Mouse (Mus musculus): Measurements from ENCODE around the gene Rnf126.
A peak's percentile ranks its signal among the peaks of the same experiment; 100 is the strongest.

Gene Rnf126

DNA sequence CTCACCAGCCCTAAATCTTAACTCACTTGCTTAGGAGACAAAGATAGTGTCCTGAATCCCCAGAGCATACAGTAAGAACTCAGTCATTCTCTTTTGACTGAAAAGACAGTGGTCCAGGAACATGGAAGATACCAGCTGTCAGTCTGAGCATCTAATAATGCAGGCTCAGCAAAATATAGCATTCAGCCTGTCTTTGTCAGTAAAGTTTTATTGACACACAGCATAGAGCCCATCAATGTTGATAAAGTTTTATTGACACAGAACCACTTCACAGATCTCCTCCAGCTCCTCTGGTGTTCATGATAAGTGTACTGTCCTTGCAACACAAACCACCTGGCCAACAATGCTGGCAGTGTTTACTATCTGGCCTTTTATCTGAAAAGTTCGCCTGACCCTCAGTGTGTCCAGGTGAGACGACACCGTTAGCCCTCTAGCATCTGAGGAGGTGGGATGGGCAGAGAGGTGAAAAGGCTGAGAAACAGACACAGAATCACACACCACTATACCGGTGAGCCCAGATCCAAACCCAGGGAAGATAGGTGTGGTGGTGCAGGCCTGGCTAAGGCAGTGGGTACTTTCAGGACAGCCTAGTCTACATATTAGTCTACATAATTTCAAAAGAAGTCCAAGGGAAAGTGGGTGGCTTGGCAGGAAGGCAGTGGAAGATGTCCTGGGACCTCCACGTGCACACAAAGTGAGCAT, 25.7 kb upstream of the Rnf126 start:
- no peak for DNase-seq

DNA sequence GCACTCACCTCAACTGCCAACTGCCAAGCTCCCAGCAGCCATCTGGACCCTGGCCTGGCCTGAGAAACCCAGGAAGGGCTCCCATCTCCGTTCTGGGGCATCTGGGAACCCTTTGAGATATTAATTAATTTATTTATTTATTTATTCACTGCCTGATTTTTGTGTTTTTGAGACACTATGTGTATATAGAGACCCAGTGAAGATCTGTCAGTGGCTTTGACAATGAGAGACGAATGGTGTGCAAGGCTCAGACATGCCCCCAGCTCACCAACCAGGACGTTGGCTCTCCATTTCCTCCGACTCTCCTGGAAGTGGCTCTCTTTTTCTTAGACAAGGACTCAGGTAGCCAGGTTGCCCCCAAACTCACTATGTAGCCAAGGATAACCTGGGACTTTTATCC, 24.1 kb upstream of the Rnf126 start, which contains the start of gene Prss57:
Prss57 (minus strand) TSS at position 101 of the 400 bp plus-strand sequence.
- DNase-seq: no peak

DNA sequence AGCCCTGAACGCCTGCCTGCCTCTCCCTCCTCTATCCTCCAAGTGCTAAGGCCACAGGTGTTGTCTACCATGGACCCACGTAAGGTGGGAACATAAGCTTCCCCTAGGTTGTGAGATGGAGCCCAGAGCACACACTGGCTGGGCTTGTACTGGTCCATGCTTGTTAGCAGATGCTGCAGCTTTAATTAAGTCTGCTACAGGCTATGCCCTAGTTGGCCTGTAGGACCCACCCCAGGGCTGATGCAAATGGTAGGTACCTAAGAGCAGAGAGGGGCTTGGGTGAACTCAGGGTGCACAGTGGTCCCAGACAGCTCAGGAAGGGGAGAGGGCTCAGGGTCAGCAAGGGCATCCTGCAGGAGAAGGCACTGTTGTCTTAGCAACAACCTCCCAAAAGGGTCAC, 22.8 kb upstream of the Rnf126 start:
- no peak for DNase-seq

DNA sequence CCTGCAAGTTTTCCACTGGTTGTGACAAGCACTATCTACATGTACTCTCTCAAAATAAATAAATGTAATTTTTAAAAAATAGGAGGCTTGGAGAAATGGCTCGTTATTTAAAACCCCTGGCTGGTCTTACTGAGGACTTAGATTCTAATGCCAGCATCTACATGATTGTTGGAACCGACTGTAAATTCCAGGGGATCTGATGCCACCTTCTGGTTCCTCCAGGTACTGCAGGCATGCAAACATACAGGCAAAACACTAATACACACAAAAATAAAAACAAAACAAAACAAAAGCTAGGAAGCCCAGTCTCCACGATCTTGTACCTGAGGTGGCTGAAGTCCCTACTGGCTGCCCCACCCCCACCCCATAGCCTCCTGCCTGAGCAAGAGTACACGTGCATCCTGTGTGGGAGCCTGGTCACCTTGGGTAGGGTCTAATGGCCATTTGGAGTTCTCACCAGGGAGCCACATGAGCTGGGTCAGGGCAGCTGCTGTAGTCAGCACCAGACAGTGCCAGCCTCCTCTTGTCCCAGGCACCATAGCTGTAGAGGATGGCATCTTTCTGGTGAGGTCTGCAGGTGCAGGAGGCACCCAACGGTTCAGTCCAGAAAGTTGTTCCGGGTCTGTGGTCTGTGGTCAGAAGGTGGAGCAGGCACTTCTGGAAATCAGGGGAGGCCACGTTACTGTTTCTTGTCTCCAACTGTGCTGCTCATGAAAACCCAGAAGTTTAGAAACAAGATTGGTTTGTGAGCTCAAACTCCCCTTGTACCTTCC, 21.8 kb upstream of the Rnf126 start:
- peak; percentile 90 for DNase-seq

DNA sequence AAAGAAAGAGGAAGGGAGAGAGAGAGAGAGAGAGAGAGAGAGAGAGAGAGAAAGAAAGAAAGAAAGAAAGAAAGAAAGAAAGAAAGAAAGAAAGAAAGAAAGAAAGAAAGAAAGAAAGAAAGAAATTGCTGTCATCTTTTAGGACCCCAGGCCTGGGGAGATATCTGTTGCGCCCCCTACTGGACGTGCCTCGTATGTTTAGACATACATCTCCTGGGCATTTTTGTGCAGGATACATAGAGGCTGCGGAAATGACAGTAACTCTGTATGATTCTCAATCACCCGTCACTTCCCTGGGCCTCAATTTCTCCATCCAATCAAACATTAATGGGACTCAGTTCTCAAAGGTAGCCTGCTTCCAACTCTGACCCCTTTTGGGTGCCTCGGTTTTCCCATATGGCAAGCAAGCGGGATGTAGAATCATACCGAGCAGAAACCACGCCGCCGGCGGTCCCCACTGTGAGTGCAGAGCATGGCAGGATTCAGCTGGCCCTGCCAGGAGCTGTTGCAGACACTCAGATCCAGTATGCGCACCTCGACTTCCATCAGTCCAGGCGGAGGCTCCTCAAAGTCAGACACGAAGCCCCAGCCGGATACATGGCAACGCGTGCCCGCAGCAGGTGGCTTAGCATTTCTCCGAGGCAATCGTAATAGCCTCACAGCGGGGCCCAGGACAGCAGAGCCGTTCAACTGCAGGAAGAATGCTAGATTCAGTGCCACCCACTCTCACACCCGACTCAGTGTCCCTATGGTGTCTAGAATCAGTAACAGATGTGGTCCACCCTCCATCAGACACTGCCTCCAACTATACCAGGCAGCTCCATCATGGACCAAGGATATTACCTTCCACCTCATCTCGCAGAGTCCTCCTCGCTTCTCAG, 17.4 kb upstream of the Rnf126 start:
- peak; percentile 87 for DNase-seq

DNA sequence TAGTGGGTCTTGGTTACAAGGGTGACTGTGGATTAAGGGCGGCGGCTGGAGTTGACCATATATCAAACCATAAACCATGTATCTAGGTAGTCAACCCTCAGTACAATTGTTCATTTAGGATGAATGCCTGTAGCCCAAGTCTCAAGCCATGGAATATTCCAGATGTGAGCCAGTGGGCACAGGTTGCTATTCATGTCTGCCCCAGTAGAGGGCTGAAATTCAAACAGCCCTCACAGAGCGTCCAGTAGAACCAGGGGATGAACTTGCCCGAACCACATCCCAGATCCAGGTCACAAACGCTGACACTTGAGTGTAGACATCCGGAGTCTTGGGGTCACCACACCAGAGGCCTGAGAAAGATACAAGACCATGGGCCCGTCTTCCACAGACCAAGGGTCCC, 16.3 kb upstream of the Rnf126 start:
- DNase-seq: no peak

DNA sequence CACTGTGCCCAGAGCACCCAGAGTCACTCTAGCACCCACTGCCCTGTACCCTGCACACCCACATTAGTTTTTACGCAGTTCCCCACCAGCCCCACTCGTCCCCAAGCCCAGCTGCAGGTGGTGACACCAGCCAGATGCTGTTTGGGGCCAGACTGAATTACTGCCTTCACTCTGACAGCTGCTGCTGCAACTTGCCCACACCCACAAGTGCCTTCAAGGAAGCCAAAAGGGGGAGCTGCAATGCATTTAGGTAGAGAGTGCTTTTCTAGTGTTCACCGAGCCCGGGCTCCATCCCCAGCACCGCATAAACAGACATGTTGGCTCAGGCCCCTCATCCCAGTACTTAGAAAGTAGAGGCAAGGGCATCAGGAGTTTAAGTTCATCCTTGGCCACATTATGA, 15.2 kb upstream of the Rnf126 start:
- DNase-seq: peak; percentile 72

DNA sequence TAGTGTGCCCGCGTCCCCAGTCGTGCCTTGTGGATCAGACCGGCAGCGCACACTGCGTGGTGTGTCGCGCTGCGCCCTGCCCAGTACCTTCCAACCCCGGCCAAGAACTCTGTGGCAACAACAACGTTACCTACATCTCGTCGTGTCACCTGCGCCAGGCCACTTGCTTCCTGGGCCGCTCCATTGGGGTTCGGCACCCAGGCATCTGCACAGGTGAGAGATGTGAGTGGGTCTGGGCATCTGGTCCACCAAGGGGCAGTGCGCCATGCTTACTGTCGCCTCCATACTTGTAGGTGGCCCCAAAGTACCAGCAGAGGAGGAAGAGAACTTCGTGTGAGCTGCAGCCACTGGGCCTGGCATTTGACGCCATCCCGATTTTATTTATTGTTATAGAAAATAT, 14.4 kb upstream of the Rnf126 start:
- DNase-seq: no peak

DNA sequence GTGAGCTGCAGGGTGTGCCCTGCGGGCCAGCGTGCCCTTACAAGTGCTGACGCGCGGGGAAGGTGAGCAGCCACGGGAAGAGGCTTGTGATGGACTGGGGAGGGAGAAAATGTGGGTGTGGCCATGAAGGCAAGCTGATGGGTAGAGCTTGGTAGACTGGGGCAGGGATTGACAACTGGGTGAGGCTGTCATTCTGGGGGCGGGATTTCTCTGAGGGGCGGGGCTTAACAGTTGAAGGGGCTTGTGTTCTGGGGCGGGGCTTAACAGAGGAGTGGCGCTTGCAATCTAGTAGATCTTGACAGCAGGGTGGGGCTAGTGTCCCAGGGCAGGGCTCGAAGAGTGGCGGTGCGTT, 13.9 kb upstream of the Rnf126 start:
- DNase-seq: peak; percentile 83

DNA sequence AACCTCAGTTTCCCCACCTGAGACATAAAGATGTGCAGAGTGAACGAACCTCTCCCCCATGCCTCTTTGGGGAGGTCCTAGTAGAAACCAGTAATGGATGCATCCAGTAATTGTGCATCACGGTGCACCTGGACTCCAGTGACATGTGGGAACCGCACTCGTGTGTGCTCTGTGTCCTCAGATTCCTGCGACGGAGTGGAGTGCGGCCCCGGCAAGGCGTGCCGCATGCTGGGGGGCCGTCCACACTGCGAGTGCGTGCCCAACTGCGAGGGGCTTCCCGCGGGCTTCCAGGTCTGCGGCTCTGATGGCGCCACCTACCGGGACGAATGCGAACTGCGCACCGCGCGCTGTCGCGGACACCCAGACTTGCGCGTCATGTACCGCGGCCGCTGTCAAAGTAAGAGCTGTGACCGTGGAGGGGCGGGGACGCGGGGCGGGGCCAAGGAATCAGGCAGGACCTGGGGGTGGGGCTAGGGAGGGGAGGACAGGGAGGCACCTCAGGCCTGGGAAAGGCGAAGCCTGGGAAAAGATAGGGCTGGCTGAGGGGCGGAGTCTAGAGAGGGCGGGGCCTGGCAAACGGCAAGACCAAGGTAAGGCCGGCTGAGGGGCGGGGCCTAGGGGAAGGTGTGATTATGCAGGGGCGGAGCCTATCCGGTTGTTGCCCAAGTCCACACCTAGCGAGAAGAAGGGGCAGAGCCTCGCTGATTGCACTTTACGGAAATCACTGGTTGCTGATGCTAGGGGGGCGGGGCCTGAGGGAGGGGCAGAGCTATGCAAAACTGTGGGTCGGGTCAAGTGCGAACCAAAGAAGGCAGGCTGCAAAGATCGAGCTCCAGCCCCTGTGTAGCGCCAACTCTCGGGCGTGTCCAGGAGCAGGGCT, 13.3 kb upstream of the Rnf126 start:
- DNase-seq: peak; percentile 98

DNA sequence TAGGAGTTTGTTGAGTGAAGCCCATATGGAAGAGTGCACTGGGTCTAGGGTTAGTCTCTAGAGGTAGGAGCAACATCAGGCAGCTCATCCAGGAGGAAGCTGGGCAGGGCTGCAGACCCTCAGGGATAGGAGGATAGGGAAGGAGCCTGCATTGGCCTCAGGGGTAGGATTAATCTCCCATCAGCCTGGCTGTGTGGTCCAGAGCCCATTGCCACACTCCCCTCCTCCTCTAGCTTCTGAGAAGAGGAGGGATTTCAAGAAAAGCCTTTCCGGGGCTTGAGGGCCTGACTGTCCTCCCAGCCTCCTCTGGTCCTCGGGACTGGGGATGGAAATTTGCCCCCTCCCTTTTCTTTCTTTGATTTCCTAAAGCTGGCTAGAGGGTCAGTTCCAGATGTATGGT, 12.4 kb upstream of the Rnf126 start:
- DNase-seq: no peak

DNA sequence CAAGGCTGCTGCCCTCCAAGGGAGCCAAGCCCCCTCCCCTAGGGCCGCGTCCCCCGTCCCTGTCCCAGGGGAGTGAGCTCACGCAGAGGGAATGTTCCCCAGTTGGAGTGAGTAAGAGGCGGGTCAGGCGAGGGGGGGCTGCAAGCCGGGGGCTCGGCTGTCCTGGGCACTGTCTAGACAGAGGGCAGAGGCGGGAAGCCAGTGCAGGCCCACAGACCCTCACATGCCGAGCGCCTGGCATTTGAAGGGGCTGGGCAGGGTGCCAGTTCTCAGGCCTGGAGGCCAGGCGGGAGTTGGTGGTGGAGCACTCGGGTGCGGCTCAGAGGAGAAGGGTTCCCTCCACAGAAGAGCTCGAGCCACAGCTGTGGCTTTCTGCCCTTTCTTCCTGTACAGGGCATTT, 11.3 kb upstream of the Rnf126 start:
- no peak for DNase-seq

DNA sequence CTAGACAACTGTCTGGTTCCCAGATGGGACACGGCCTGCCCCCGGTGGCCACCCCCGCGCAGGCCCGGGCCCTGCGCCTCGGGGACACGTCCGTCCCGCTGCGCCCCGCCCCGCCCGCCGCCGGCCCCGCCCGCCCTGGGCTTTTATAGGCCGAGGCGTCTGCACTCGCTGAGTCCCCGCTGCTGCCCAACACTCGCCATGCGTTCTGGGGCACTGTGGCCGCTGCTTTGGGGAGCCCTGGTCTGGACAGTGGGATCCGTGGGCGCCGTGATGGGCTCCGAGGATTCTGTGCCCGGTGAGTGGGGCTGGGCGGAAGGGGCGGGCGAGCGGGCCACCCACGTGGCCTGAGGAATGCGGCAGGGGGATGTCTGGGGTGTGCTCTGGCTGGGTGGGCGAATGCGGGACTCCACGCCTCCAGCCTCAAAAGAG, 10.4 kb upstream of the Rnf126 start, which contains the start of gene Fstl3:
Fstl3 (plus strand) TSS at position 170 of the 429 bp plus-strand sequence.
- no peak for DNase-seq

DNA sequence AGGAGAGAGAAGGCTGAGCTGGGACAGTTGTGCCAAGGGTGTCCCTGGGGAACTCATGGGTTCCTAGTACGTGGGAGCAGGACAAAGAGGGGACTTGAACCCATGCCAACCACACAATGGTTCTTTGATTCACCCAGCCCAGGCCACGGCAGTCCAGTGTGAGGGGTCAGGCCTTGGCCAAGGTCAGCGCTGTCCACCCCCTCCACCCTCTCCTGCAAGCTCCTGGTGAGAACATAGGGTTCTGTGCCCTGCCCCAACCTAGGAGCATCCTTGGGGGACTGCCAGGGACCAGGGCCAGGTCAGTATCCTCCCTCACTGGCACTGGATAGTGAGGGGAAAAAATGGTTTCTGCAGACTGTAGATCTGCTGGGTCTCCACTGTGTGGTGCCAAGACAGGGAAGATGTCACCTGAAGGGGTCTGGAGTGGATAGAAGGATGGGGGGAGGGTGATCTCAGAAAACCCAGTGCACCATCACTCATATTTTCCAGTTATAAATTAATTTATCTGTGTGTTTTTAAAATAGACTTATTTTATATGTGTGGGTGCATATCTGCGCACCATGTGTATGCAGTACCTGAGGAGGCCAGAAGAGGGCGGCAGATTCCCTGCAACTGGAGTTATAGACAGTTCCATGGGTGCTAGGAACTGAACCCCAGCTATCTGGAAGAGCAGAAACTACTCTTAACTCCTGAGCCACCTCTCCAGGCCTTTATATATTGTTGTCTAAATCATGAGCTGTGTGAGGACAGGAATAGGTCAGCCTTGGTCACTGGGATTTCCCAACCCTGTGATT, 7.9 kb upstream of the Rnf126 start:
- no peak for DNase-seq

DNA sequence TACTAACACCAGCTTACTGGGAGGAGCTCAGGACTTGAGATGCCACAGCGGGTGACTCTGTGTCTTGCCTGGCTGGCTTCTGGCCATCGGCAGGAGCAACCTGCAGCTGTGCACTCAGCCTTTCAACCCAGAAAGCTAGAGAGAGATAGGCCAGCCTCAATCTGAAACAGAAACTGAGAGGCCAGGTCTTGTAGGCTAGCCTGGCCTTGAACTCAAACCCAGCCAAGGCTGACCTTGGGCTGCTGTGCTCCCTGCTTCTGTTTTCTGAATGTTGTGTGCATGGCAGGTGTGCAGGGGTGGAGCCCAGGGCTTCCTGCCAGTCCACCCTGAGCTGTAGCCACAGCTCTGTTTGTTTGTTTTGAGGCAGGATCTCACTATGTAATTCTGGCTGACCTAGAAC, 6.5 kb upstream of the Rnf126 start:
- DNase-seq: no peak

DNA sequence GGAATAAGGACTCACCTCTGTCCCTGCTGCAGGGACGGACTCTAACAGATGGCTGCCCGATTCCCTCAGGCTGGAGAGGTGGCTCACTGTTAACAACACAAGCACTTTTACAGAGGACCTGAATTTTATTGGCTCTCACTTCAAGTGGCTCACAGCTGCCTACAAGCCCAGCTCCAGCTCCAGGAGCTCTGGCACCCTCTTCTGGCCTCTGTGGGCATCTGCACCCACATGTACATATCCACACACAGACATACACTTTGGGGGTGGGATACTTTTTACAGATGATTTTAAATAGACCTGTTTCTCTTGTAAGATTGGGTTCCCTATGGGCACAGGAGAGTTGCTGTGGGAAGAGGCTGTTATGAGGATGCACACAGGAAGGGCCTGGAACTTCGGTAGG, 5.6 kb upstream of the Rnf126 start:
- DNase-seq: no peak

DNA sequence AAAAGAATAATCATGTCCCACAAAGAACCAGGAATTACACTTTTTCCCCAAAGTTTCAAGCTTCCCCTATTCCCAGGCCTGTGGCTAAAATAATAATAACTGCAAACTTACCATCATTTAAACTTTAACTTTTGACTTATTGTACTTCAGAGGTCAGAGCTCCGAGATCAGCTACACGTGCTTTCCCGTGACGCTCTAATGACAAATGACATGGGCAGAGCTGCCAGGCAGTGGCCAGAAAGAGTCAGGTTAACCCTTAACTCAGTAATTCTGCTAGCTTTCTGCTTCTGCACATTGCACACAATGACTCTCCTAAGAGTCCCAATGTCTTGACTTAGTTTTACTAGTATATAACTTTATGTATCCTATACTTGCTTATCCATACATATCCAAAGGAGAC, 2.6 kb upstream of the Rnf126 start:
- DNase-seq: no peak

DNA sequence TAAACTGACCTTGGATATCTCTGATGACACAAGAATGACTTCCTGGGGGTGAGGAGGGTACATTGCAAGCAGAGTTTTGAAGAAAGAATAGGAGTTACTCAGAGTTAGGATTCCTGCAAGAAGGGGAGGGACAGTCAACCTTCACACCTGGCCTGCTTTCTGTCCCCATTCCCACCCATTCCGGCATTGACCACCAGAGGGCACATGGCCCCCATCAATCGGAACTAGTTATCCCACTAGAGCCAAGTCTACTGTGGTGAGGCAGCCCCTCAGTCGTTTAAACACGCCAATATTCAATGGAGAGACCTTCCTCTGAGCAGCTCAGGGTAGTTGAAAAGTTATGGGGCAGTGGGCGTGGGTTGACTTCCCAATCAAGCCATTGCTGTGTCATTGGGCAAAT, 1.6 kb upstream of the Rnf126 start:
- peak; percentile 86 for DNase-seq

DNA sequence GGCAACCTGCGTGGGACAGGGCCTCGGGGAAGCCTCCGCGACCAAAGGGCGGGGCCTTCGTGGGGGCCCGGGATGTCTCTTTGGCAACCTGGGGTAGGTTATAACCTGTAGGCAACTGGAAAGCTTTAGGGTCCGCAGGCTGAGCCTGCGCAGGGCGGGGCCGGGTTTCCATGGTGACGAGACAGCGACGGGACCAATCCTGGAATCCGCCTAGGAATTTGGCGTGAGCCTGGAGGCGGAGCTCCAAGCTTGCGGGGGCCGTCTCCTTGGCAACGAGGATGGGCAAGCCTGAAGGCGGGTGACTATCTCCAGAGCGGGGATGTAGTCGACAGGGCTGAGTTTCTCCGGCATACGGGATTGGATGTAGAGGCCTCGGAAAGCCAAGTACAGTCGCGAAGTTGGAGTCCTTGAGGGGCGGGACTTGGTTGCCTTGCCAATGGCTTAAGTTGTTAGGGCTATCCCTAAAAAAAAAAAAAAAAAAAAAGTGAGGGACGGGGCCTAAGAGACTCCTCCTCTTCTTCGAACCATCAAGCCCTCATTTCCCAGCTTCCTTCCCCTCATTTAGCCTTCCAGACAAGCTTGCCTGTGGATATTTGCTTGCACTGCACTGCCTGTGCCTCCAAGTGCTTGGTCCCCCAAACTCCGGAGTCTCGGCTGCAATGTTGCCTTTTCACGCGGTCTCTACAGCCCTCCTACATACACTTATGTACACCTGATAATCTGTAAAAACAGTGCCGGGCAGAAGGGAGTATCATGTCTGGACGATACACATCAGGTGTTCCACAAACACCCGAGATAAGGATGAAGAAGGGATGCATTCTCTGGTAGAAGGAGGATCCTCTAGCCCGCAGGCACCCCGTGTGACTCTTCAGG, 856 bp upstream of the Rnf126 start:
- peak; percentile 82 for DNase-seq

DNA sequence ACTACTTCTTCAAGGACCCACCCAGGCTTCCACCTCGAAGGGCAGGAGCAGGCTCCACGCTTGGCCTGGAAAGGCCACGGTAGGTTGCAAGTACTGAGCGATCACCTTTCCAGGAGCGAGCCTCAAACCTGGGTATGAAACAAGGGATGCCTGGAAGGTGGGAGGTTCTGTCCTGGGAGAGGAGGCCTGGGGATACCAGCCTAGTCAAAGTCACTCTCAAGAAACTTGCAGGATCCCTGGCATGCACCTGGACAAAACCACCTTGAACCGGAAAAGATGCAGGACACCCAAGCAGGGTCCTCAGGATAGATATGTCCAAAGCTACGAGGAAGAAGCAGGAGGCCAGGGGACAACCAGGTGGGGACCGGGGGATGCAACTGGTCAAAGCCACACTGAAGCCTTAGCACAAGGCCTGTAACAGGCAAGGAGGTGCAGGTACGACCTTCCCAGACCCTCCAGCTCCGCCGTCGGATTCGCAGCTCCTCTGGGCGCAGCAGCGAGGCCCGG, 698 bp downstream of the Rnf126 start:
- no peak for DNase-seq
